Mouse (Mus musculus): ENCODE results near the gene Eif4e2. TPM values are rescaled to one million over a fixed set of nuclear protein-coding genes. Genes with fewer than 3 reads are reported as not detected.
A peak's percentile ranks its signal among the peaks of the same experiment; 100 is the strongest.

Eif4e2 gene
- polyA plus RNA-seq, 1 experiment from 2014 or later = 167 TPM

GRCm38 (mm10) chr1:87183998-87184750, 29.5 kb upstream of the Eif4e2 start:
- ATAC-seq (ENCODE audit: insufficient number of reproducible peaks, insufficient read depth, low FRiP score, low TSS enrichment, low read depth) = no peak
- no peak overlapping the region for H3K9ac ChIP-seq
- no peaks in the 10 kb centered on the region for H3K9me3 ChIP-seq
- peak overlapping the region; percentile 43 for H3K4me2 ChIP-seq
- H3K36me3 ChIP-seq = no peaks in the 10 kb centered on the region
- no peak overlapping the region for H3K4me3 ChIP-seq
- 29% methylated on average over 15 of the region's 15 CpGs for WGBS
- peaks cover 12% of the 10 kb centered on the region for H3K4me1 ChIP-seq
- H3K27ac ChIP-seq = no peak overlapping the region
- H3K27me3 ChIP-seq = peaks cover 81% of the 10 kb centered on the region

- whole genome bisulfite sequencing = 8% methylated on average over 20 of the region's 20 CpGs
- Histone ChIP-seq H3K4me1 (peaks cover 12% of the 10 kb centered on the region), H3K4me3 (no peak overlapping the region), H3K9ac (no peak overlapping the region), H3K9me3 (no peaks in the 10 kb centered on the region), H3K27ac (no peak overlapping the region), H3K4me2 (peak overlapping the region; percentile 43), H3K36me3 (no peaks in the 10 kb centered on the region), H3K27me3 (peaks cover 82% of the 10 kb centered on the region)
- ATAC-seq (ENCODE audit: insufficient number of reproducible peaks, insufficient read depth, low FRiP score, low TSS enrichment, low read depth) = no peak
Observed at GRCm38 (mm10) chr1:87184751-87185139, 29.0 kb upstream of the Eif4e2 start.

- peaks cover 15% of the 10 kb centered on the region for H3K4me1 ChIP-seq
- H3K4me2 ChIP-seq = no peak overlapping the region
- no peak for ATAC-seq (ENCODE audit: insufficient number of reproducible peaks, insufficient read depth, low FRiP score, low TSS enrichment, low read depth)
- no peak overlapping the region for H3K27ac ChIP-seq
- WGBS = 14% methylated on average over 13 of the region's 13 CpGs
- no peak overlapping the region for H3K4me3 ChIP-seq
- no peaks in the 10 kb centered on the region for H3K9me3 ChIP-seq
- H3K36me3 ChIP-seq = no peaks in the 10 kb centered on the region
- H3K27me3 ChIP-seq = peaks cover 81% of the 10 kb centered on the region
- no peak overlapping the region for H3K9ac ChIP-seq
Observed at GRCm38 (mm10) chr1:87185526-87185925, 28.2 kb upstream of the Eif4e2 start.

GRCm38 (mm10) chr1:87186261-87187036, 27.3 kb upstream of the Eif4e2 start:
- Histone ChIP-seq H3K4me2 (peak overlapping the region; percentile 91), H3K4me1 (peaks cover 18% of the 10 kb centered on the region), H3K9me3 (no peaks in the 10 kb centered on the region), H3K27me3 (peaks cover 72% of the 10 kb centered on the region), H3K9ac (peak overlapping the region; percentile 74), H3K36me3 (no peaks in the 10 kb centered on the region), H3K4me3 (peak overlapping the region; percentile 56), H3K27ac (no peak overlapping the region)
- no peak for ATAC-seq (ENCODE audit: insufficient number of reproducible peaks, insufficient read depth, low FRiP score, low TSS enrichment, low read depth)
- WGBS = 2% methylated on average over 54 of the region's 54 CpGs

GRCm38 (mm10) chr1:87187037-87187355, 26.7 kb upstream of the Eif4e2 start:
- Histone ChIP-seq H3K9ac (peak overlapping the region; percentile 74), H3K27me3 (peaks cover 71% of the 10 kb centered on the region), H3K27ac (no peak overlapping the region), H3K36me3 (no peaks in the 10 kb centered on the region), H3K4me2 (peak overlapping the region; percentile 91), H3K4me1 (peaks cover 18% of the 10 kb centered on the region), H3K4me3 (peak overlapping the region; percentile 56), H3K9me3 (no peaks in the 10 kb centered on the region)
- WGBS = 0% methylated on average over 15 of the region's 15 CpGs
- no peak; the same call in 1 of the 2 replicates for ATAC-seq (ENCODE audit: insufficient number of reproducible peaks, insufficient read depth, low FRiP score, low TSS enrichment, low read depth)

GRCm38 (mm10) chr1:87190429-87190828, 23.3 kb upstream of the Eif4e2 start, which contains the start of gene Chrnd:
Gene Chrnd, plus strand, starts transcription at chr1:87190607.
- Histone ChIP-seq H3K4me1 (peaks cover 15% of the 10 kb centered on the region), H3K4me3 (no peak within 1 kb of the TSS), H3K27ac (no peak within 1 kb of the TSS), H3K4me2 (no peak within 1 kb of the TSS), H3K9ac (peak within 1 kb of the TSS; percentile 27; the same call in 1 of the 2 replicates), H3K36me3 (no peaks in the 10 kb centered on the region), H3K27me3 (peaks cover 37% of the 10 kb centered on the region), H3K9me3 (no peaks in the 10 kb centered on the region)
- ATAC-seq (ENCODE audit: insufficient number of reproducible peaks, insufficient read depth, low FRiP score, low TSS enrichment, low read depth) = 0 out of 2 replicates have a peak, but pooled peaks have one; percentile 20
- 21% methylated on average over 4 of the region's 4 CpGs for WGBS

- Histone ChIP-seq H3K36me3 (no peaks in the 10 kb centered on the region), H3K4me1 (no peaks in the 10 kb centered on the region), H3K9ac (no peak overlapping the region), H3K27me3 (no peaks in the 10 kb centered on the region; the same call in none of the 2 replicates), H3K4me3 (no peak overlapping the region), H3K4me2 (no peak overlapping the region), H3K27ac (no peak overlapping the region), H3K9me3 (no peaks in the 10 kb centered on the region)
- WGBS = 77% methylated on average over 9 of the region's 9 CpGs
- ATAC-seq (ENCODE audit: insufficient number of reproducible peaks, insufficient read depth, low FRiP score, low TSS enrichment, low read depth) = no peak
Observed at GRCm38 (mm10) chr1:87197296-87197695, 16.4 kb upstream of the Eif4e2 start.

- Histone ChIP-seq H3K4me1 (no peaks in the 10 kb centered on the region), H3K27me3 (no peaks in the 10 kb centered on the region; the same call in none of the 2 replicates), H3K36me3 (no peaks in the 10 kb centered on the region), H3K4me3 (no peak overlapping the region), H3K27ac (no peak overlapping the region), H3K9ac (no peak overlapping the region), H3K4me2 (no peak overlapping the region), H3K9me3 (no peaks in the 10 kb centered on the region)
- WGBS = 81% methylated on average over 12 of the region's 12 CpGs
- peak; percentile 16; the same call in 1 of the 2 replicates for ATAC-seq (ENCODE audit: insufficient number of reproducible peaks, insufficient read depth, low FRiP score, low TSS enrichment, low read depth)
Observed at GRCm38 (mm10) chr1:87198119-87199065, 15.3 kb upstream of the Eif4e2 start.

- Histone ChIP-seq H3K36me3 (no peaks in the 10 kb centered on the region), H3K27me3 (peaks cover 8% of the 10 kb centered on the region), H3K9me3 (no peaks in the 10 kb centered on the region), H3K4me2 (no peak overlapping the region), H3K4me1 (no peaks in the 10 kb centered on the region), H3K4me3 (no peak overlapping the region), H3K27ac (no peak overlapping the region), H3K9ac (no peak overlapping the region)
- 40% methylated on average over 2 of the region's 2 CpGs for whole genome bisulfite sequencing
- ATAC-seq (ENCODE audit: insufficient number of reproducible peaks, insufficient read depth, low FRiP score, low TSS enrichment, low read depth) = no peak
Observed at GRCm38 (mm10) chr1:87200811-87201210, 12.9 kb upstream of the Eif4e2 start.

GRCm38 (mm10) chr1:87201848-87202247, 11.9 kb upstream of the Eif4e2 start:
- no peak for ATAC-seq (ENCODE audit: insufficient number of reproducible peaks, insufficient read depth, low FRiP score, low TSS enrichment, low read depth)
- Histone ChIP-seq H3K4me2 (no peak overlapping the region), H3K4me1 (no peaks in the 10 kb centered on the region), H3K27ac (no peak overlapping the region), H3K27me3 (peaks cover 18% of the 10 kb centered on the region), H3K4me3 (no peak overlapping the region), H3K9ac (no peak overlapping the region), H3K36me3 (no peaks in the 10 kb centered on the region), H3K9me3 (no peaks in the 10 kb centered on the region)
- 50% methylated on average over 1 of the region's 1 CpGs for WGBS

GRCm38 (mm10) chr1:87203779-87204178, 9.9 kb upstream of the Eif4e2 start:
- ATAC-seq (ENCODE audit: insufficient number of reproducible peaks, insufficient read depth, low FRiP score, low TSS enrichment, low read depth) = no peak
- no peak overlapping the region for H3K9ac ChIP-seq
- WGBS = 84% methylated on average over 5 of the region's 5 CpGs
- no peak overlapping the region for H3K4me2 ChIP-seq
- H3K9me3 ChIP-seq = no peaks in the 10 kb centered on the region
- peaks cover 33% of the 10 kb centered on the region for H3K27me3 ChIP-seq
- no peak overlapping the region for H3K27ac ChIP-seq
- H3K4me1 ChIP-seq = no peaks in the 10 kb centered on the region
- no peaks in the 10 kb centered on the region for H3K36me3 ChIP-seq
- H3K4me3 ChIP-seq = no peak overlapping the region
